Mouse (Mus musculus) hindlimb bud, embryonic 11.5 days (tissue): Measurements from ENCODE around the gene Rab37.

Experiments
- DNase-seq: peaks from one replicate; pipeline ENCODE4 v3.0.0-alpha.2; 2012; ENCODE audit warnings: low read depth, low spot score; ENCODE audit errors: extremely low spot score

Rab37 gene

GRCm38 (mm10) chr11:115164341-115164975 is 73.2 kb downstream of the Rab37 start:
- DNase-seq = no peak

GRCm38 (mm10) chr11:115164976-115165374 is 73.7 kb downstream of the Rab37 start:
- no peak for DNase-seq

GRCm38 (mm10) chr11:115166776-115167175 is 75.5 kb downstream of the Rab37 start:
- DNase-seq = no peak

GRCm38 (mm10) chr11:115167631-115168249 is 76.5 kb downstream of the Rab37 start:
- no peak for DNase-seq

- no peak for DNase-seq
These were observed 78.2 kb downstream of the Rab37 start for GRCm38 (mm10) chr11:115169430-115169829.

GRCm38 (mm10) chr11:115171125-115171524 is 79.9 kb downstream of the Rab37 start:
- DNase-seq = no peak

- no peak for DNase-seq
These were observed 81.6 kb downstream of the Rab37 start for GRCm38 (mm10) chr11:115172825-115173287.

- no peak for DNase-seq
These were observed 82.5 kb downstream of the Rab37 start for GRCm38 (mm10) chr11:115173549-115174339.

GRCm38 (mm10) chr11:115176399-115177190 is 85.4 kb downstream of the Rab37 start:
- no peak for DNase-seq

GRCm38 (mm10) chr11:115177559-115178195 is 86.4 kb downstream of the Rab37 start:
- DNase-seq = no peak

GRCm38 (mm10) chr11:115178766-115179165 is 87.5 kb downstream of the Rab37 start:
- DNase-seq = no peak

GRCm38 (mm10) chr11:115179191-115179590 is 88.0 kb downstream of the Rab37 start:
- DNase-seq = no peak

GRCm38 (mm10) chr11:115179881-115180280 is 88.7 kb downstream of the Rab37 start:
- no peak for DNase-seq

- DNase-seq = no peak
These were observed 90.8 kb downstream of the Rab37 start for GRCm38 (mm10) chr11:115181913-115182638.

GRCm38 (mm10) chr11:115184973-115185372 is 93.7 kb downstream of the Rab37 start:
- DNase-seq = no peak

GRCm38 (mm10) chr11:115187224-115187639 is 96.0 kb downstream of the Rab37 start, which contains the start of gene Tmem104:
Gene Tmem104, plus strand, starts transcription at chr11:115187487.
- DNase-seq = peak; percentile 86

GRCm38 (mm10) chr11:115187693-115188092 is 96.5 kb downstream of the Rab37 start, which contains the start of gene Nat9:
Gene Nat9, minus strand, starts transcription at chr11:115187859.
- DNase-seq = no peak

- no peak for DNase-seq
These were observed 97.5 kb downstream of the Rab37 start for GRCm38 (mm10) chr11:115188539-115189231.

- no peak for DNase-seq
These were observed 98.1 kb downstream of the Rab37 start for GRCm38 (mm10) chr11:115189304-115189703.
